Mouse (Mus musculus) MEL (cell line): Measurements from ENCODE around the gene Ifrd1. TPM values are rescaled to one million over a fixed set of nuclear protein-coding genes. Genes with fewer than 3 reads are reported as not detected.

Source experiments
- DNase-seq: peaks from one replicate; pipeline ENCODE4 v3.0.0; 2011; ENCODE audit warnings: low read depth, low spot score
- H3K27ac ChIP-seq: 2 replicates; pipeline ENCODE4 v1.5.1; 2012; ENCODE audit warnings: low read depth, mild to moderate bottlenecking, control low read depth, low read length, moderate library complexity; ENCODE audit not compliant: control insufficient read depth
- H3K27me3 ChIP-seq, 2 experiments: fragments of 150-350 bp in 1 of 2; sonication (generic) in 1 of 2; 2 replicates each; pipeline ENCODE4 v1.6.1; 2012; ENCODE audit warnings: low read length in 2 of 2, mild to moderate bottlenecking in 2 of 2, improper control_type of control experiment in 1 of 2, moderate library complexity in 1 of 2; ENCODE audit not compliant: insufficient read depth in 2 of 2, control insufficient read depth in 1 of 2
- H3K36me3 ChIP-seq, 2 experiments: 2 replicates each; pipeline ENCODE4 v1.6.1; 2012 to 2014; ENCODE audit warnings: low read length in 2 of 2, improper control_type of control experiment in 1 of 2, inconsistent platforms in 1 of 2, mild to moderate bottlenecking in 1 of 2; ENCODE audit not compliant: insufficient read depth in 2 of 2, control insufficient read depth in 1 of 2
- H3K4me1 ChIP-seq, 2 experiments: fragments of 150-350 bp in 1 of 2; sonication (generic) in 1 of 2; 2 replicates each; pipeline ENCODE4 v1.6.1; 2012; ENCODE audit warnings: low read length in 2 of 2, improper control_type of control experiment in 1 of 2, mild to moderate bottlenecking in 1 of 2; ENCODE audit not compliant: insufficient read depth in 2 of 2, control insufficient read depth in 1 of 2
- H3K4me3 ChIP-seq, 2 experiments: fragments of 150-350 bp in 1 of 2; sonication (generic) in 1 of 2; 2 replicates each; pipeline ENCODE4 v1.5.1; 2012; ENCODE audit warnings: low read depth in 2 of 2, low read length in 2 of 2, mild to moderate bottlenecking in 2 of 2, moderate library complexity in 2 of 2, control low read depth in 1 of 2, improper control_type of control experiment in 1 of 2; ENCODE audit not compliant: control insufficient read depth in 1 of 2, insufficient read depth in 1 of 2
- H3K79me2 ChIP-seq: 2 replicates; pipeline ENCODE4 v1.6.1; 2012; ENCODE audit warnings: mild to moderate bottlenecking, low read length, moderate library complexity; ENCODE audit not compliant: control insufficient read depth, poor library complexity, insufficient read depth
- H3K9ac ChIP-seq: 2 replicates; pipeline ENCODE4 v1.6.1; 2012; ENCODE audit warnings: low read depth, mild to moderate bottlenecking, control low read depth, low read length, moderate library complexity; ENCODE audit not compliant: control insufficient read depth, poor library complexity, severe bottlenecking
- H3K9me3 ChIP-seq: fragments of 150-350 bp; sonication (generic); replicated peaks from 2 replicates; pipeline ENCODE4 v1.6.1; 2012; ENCODE audit warnings: mild to moderate bottlenecking, low read length, improper control_type of control experiment, moderate library complexity; ENCODE audit not compliant: insufficient read depth
- BHLHE40 ChIP-seq: IDR thresholded peaks from 2 replicates; pipeline ENCODE4 v1.6.1; 2012; ENCODE audit warnings: low read depth, mild to moderate bottlenecking, inconsistent platforms, low read length, improper control_type of control experiment, borderline replicate concordance
- CHD2 ChIP-seq: IDR thresholded peaks from 2 replicates; pipeline ENCODE4 v1.6.1; 2011; ENCODE audit warnings: low read length, improper control_type of control experiment
- GATA1 ChIP-seq: IDR thresholded peaks from 2 replicates; pipeline ENCODE4 v1.6.1; 2011; ENCODE audit warnings: low read depth, low read length, improper control_type of control experiment
- MAFK ChIP-seq: IDR thresholded peaks from 2 replicates; pipeline ENCODE4 v1.6.1; 2011; ENCODE audit warnings: low read depth, mild to moderate bottlenecking, low read length, improper control_type of control experiment, borderline replicate concordance
- MAX ChIP-seq: IDR thresholded peaks from 2 replicates; pipeline ENCODE4 v1.6.1; 2011; ENCODE audit warnings: low read length, improper control_type of control experiment
- MXI1 ChIP-seq: IDR thresholded peaks from 2 replicates; pipeline ENCODE4 v1.6.1; 2011; ENCODE audit warnings: mild to moderate bottlenecking, low read depth, low read length, improper control_type of control experiment
- MYC ChIP-seq: IDR thresholded peaks from 2 replicates; pipeline ENCODE4 v1.6.1; 2011; ENCODE audit warnings: low read depth, mild to moderate bottlenecking, low read length, improper control_type of control experiment, moderate library complexity
- NRF1 ChIP-seq: IDR thresholded peaks from 2 replicates; pipeline ENCODE4 v1.6.1; 2014; ENCODE audit warnings: low read depth, mild to moderate bottlenecking, inconsistent platforms, low read length, improper control_type of control experiment, moderate library complexity; ENCODE audit not compliant: poor library complexity, insufficient read depth, severe bottlenecking
- POLR2A ChIP-seq, 2 experiments: IDR thresholded peaks; 2 replicates each; pipeline ENCODE4 v1.6.1; 2011 to 2012; ENCODE audit warnings: low read length in 2 of 2, mild to moderate bottlenecking in 2 of 2, control low read depth in 1 of 2, improper control_type of control experiment in 1 of 2, low read depth in 1 of 2, moderate library complexity in 1 of 2; ENCODE audit not compliant: control insufficient read depth in 1 of 2, insufficient read depth in 1 of 2, poor library complexity in 1 of 2
- RAD21 ChIP-seq: IDR thresholded peaks from 2 replicates; pipeline ENCODE4 v1.6.1; 2011; ENCODE audit warnings: mild to moderate bottlenecking, low read depth, low read length, improper control_type of control experiment
- SMC3 ChIP-seq: IDR thresholded peaks from 2 replicates; pipeline ENCODE4 v1.6.1; 2011; ENCODE audit warnings: low read depth, low read length, improper control_type of control experiment
- TBP ChIP-seq: IDR thresholded peaks from 2 replicates; pipeline ENCODE4 v1.8.0; 2011; ENCODE audit warnings: low read depth, low read length, improper control_type of control experiment
- TCF12 ChIP-seq: IDR thresholded peaks from 2 replicates; pipeline ENCODE4 v1.6.1; 2014; ENCODE audit warnings: low read depth, mild to moderate bottlenecking, inconsistent platforms, low read length, improper control_type of control experiment, moderate library complexity
- USF2 ChIP-seq, 2 experiments: IDR thresholded peaks; 2 replicates each; pipeline ENCODE4 v1.6.1; 2011 to 2012; ENCODE audit warnings: improper control_type of control experiment in 2 of 2, low read length in 2 of 2, borderline replicate concordance in 1 of 2, inconsistent platforms in 1 of 2, low read depth in 1 of 2, mild to moderate bottlenecking in 1 of 2; ENCODE audit not compliant: insufficient read depth in 1 of 2
- ZKSCAN1 ChIP-seq: IDR thresholded peaks from 2 replicates; pipeline ENCODE4 v1.6.1; 2012; ENCODE audit warnings: low read depth, mild to moderate bottlenecking, inconsistent platforms, low read length, improper control_type of control experiment, moderate library complexity
- ZMIZ1 ChIP-seq: IDR thresholded peaks from 2 replicates; pipeline ENCODE4 v1.6.1; 2012; ENCODE audit warnings: low read depth, mild to moderate bottlenecking, inconsistent platforms, low read length, improper control_type of control experiment, moderate library complexity
- ZNF384 ChIP-seq: IDR thresholded peaks from 2 replicates; pipeline ENCODE4 v1.6.1; 2012; ENCODE audit warnings: low read depth, mild to moderate bottlenecking, inconsistent platforms, low read length, improper control_type of control experiment
- polyA plus RNA-seq, 2 experiments: library from polyadenylated mRNA; stranded (reverse) in 1 of 2; unstranded in 1 of 2; fragments of >175 nt in 1 of 2; fragments of >200 nt in 1 of 2; gene quantifications; 2 replicates each; pipeline versions ENCODE4 v1.2.1 to v1.2.4; 2012; ENCODE audit warnings: low replicate concordance in 2 of 2, low read depth in 1 of 2; ENCODE audit not compliant: insufficient read length in 2 of 2, insufficient read depth in 1 of 2, missing spikeins in 1 of 2
- total RNA-seq: library from RNA; depleted of rRNA; stranded (reverse); fragments of 300-350 nt; gene quantifications from 2 replicates; pipeline ENCODE4 v1.2.3, GENCODE M21; 2012

The Ifrd1 gene
- total and polyA plus RNA-seq, 3 experiments, result 161 to 167 TPM; not detected in 1

GRCm38 (mm10) chr12:40217776-40218175, 30.5 kb downstream of the Ifrd1 start:
- no peak overlapping the region for H3K27ac ChIP-seq
- TF ChIP-seq BHLHE40, result no peak
- TF ChIP-seq CHD2, result no peak
- no peak for TF ChIP-seq ZNF384
- TF ChIP-seq MAX, result no peak
- TF ChIP-seq USF2 (IDR thresholded peaks at IDR 0.05; ENCODE audit: borderline replicate concordance in 1 of 2, insufficient read depth in 1 of 2, low read depth in 1 of 2, low read length in 2 of 2), result no peak
- no peak for TF ChIP-seq POLR2A (IDR thresholded peaks at IDR 0.05; ENCODE audit: control insufficient read depth in 1 of 2, insufficient read depth in 1 of 2, low read depth in 1 of 2, low read length in 2 of 2, poor library complexity in 1 of 2)
- TF ChIP-seq RAD21, result no peak
- TF ChIP-seq TBP, result no peak
- H3K27me3 ChIP-seq, result no peaks in the 10 kb centered on the region
- no peak for DNase-seq
- no peak overlapping the region for H3K9ac ChIP-seq
- H3K4me1 ChIP-seq, result peaks cover 0 to 11% of the 10 kb centered on the region in 2 experiments; a peak in 3 of 4 replicates
- H3K36me3 ChIP-seq, result peaks cover 22 to 47% of the 10 kb centered on the region in 2 experiments
- H3K9me3 ChIP-seq, result no peaks in the 10 kb centered on the region
- no peak overlapping the region for H3K4me3 ChIP-seq
- H3K79me2 ChIP-seq, result peaks cover 47% of the 10 kb centered on the region

DNA sequence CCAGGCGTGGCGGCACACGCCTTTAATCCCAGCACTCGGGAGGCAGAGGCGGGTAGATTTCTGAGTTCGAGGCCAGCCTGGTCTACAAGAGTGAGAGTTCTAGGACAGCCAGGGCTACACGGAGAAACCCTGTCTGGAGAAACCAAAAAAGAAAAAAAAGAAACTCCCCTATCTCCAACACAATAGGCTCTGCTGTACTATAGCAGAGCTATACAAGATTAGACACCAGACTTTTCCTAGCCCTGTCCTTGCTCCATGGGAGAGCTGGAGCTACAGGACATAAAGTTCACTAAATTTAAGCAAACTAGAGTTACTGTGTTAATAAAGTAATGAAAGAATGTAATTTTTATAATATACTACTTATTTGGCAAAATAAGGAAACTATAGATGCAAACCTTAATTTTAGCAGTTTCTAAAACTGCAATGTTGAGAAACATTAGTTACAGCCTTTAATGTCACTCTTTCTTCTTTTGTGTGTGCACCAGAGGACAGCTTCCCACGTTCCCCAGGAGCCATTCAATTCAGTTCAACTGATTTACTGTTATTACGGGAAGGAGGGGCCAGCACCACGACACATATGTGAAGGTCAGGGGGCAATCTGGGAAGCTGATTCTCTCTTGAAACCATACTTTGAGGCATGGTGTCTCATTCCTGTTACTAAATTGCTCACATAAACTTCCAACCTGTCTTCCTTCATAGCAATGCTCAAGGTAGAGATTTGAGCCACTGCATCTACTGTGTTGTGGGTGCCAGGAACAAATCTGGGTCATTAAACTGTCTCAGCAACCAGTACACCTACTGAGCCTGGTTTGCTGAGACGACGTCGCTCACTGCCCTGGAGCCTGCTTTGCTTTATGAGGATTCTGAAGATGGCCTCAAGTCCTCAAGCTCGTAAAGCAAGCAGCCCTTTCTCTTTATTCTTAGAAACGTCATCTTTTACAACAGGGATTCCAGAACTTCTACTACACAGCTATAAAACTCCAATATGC, 33.1 kb downstream of the Ifrd1 start:
- H3K9ac ChIP-seq, result no peak overlapping the region
- no peak for TF ChIP-seq MYC
- no peak for TF ChIP-seq TCF12
- TF ChIP-seq GATA1, result no peak
- no peak for TF ChIP-seq MAFK
- TF ChIP-seq MAX, result no peak
- TF ChIP-seq ZMIZ1, result no peak
- TF ChIP-seq MXI1, result no peak
- no peak for TF ChIP-seq SMC3
- no peak for TF ChIP-seq USF2 (IDR thresholded peaks at IDR 0.05; ENCODE audit: borderline replicate concordance in 1 of 2, insufficient read depth in 1 of 2, low read depth in 1 of 2, low read length in 2 of 2)
- no peak for TF ChIP-seq ZKSCAN1
- TF ChIP-seq POLR2A (IDR thresholded peaks at IDR 0.05; ENCODE audit: control insufficient read depth in 1 of 2, insufficient read depth in 1 of 2, low read depth in 1 of 2, low read length in 2 of 2, poor library complexity in 1 of 2), result no peak
- no peak for TF ChIP-seq NRF1
- DNase-seq, result no peak

More for the DNA sequence above, 33.1 kb downstream of the Ifrd1 start:
- Histone ChIP-seq H3K9me3 (no peaks in the 10 kb centered on the region), H3K4me1 (peaks cover 0 to 11% of the 10 kb centered on the region in 2 experiments; a peak in 3 of 4 replicates), H3K79me2 (peaks cover 23% of the 10 kb centered on the region), H3K27ac (no peak overlapping the region), H3K27me3 (no peaks in the 10 kb centered on the region), H3K36me3 (peaks cover 19 to 68% of the 10 kb centered on the region in 2 experiments), H3K4me3 (no peak overlapping the region)
